Mouse (Mus musculus) midbrain, embryonic 10.5 days (tissue): ENCODE measurements around the gene Pvr. TPM values are rescaled to one million over a fixed set of nuclear protein-coding genes. Genes with fewer than 3 reads are reported as not detected.

ENCODE experiments used
- DNase-seq: peaks from one replicate; pipeline ENCODE4 v3.0.0-alpha.2; 2017; ENCODE audit warnings: low spot score
- H3K27ac ChIP-seq: fragments of 300-500 bp; sonication (generic); replicated peaks from 2 replicates; pipeline ENCODE4 v1.5.1; 2016; ENCODE audit warnings: mild to moderate bottlenecking
- H3K27me3 ChIP-seq: fragments of 300-500 bp; sonication (generic); 2 replicates; pipeline ENCODE4 v1.6.1; 2016; ENCODE audit warnings: low read depth, mild to moderate bottlenecking; ENCODE audit not compliant: poor library complexity, severe bottlenecking
- H3K36me3 ChIP-seq: fragments of 300-500 bp; sonication (generic); 2 replicates; pipeline ENCODE4 v1.6.1; 2016; ENCODE audit warnings: mild to moderate bottlenecking, moderate library complexity
- H3K4me1 ChIP-seq: fragments of 300-500 bp; sonication (generic); 2 replicates; pipeline ENCODE4 v1.6.1; 2016
- H3K4me3 ChIP-seq: fragments of 300-500 bp; sonication (generic); 2 replicates; pipeline ENCODE4 v1.5.1; 2016; ENCODE audit warnings: mild to moderate bottlenecking, moderate library complexity
- H3K9me3 ChIP-seq: fragments of 300-500 bp; sonication (generic); replicated peaks from 2 replicates; pipeline ENCODE4 v1.6.1; 2016; ENCODE audit warnings: mild to moderate bottlenecking
- WGBS: fragments of 180-500 bp; shearing (Covaris S2); methylation state at CpG from one replicate; pipeline ENCODE4 v1.1.7; 2016; 5-methylcytosine and 5-hydroxymethylcytosine counted together
- polyA plus RNA-seq: library from polyadenylated mRNA; unstranded; fragments of >200 nt; fragmentation: Nextera tagmentation; extraction: Ambion mirVana; gene quantifications from 2 replicates; pipeline ENCODE4 v1.2.1, GENCODE M21; 2016

Pvr gene
- 7.4 and 7.5 TPM in 2 replicates for polyA plus RNA-seq

- H3K27me3 ChIP-seq: 0 out of 2 replicates have a peak, but pooled peaks cover 3% of the 10 kb centered on the region
- peak within 1 kb of the TSS; percentile 88 for H3K4me3 ChIP-seq
- peaks cover 24% of the 10 kb centered on the region for H3K36me3 ChIP-seq
- under 1% methylated on average over 60 of the region's 60 CpGs for WGBS
- peaks cover 22% of the 10 kb centered on the region for H3K4me1 ChIP-seq
- H3K27ac ChIP-seq: peak within 1 kb of the TSS; percentile 90
- no peaks in the 10 kb centered on the region for H3K9me3 ChIP-seq
- peak; percentile 76 for DNase-seq
These were observed at the start of gene Pvr for GRCm38 (mm10) chr7:19920506-19921261. Gene Pvr (minus strand): TSS chr7:19921160.

DNA sequence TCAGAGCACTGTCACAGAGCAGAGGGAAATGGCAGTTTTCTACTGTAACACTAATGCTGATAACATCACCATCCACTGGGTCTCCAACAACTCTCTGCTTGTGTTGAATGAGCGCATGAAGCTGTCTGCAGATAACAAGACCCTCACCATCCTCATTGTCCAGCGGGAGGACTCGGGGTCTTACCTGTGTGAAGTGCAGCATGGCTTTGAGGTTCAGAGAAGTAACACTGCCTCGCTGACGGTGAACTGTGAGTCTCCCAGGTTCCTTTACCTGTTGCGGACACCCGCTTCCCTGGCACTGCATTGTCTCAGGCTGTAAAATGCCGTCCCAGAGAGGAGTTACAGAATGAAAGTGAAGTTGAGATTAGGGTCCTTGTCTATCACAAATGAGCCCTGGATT lies 49.2 kb upstream of the Pvr start:
- no peak for DNase-seq
- no peak overlapping the region for H3K4me3 ChIP-seq
- 96% methylated on average over 8 of the region's 8 CpGs for WGBS
- H3K4me1 ChIP-seq: no peaks in the 10 kb centered on the region
- no peaks in the 10 kb centered on the region for H3K27me3 ChIP-seq
- peaks cover 54% of the 10 kb centered on the region for H3K9me3 ChIP-seq
- H3K36me3 ChIP-seq: no peaks in the 10 kb centered on the region
- H3K27ac ChIP-seq: no peak overlapping the region

DNA sequence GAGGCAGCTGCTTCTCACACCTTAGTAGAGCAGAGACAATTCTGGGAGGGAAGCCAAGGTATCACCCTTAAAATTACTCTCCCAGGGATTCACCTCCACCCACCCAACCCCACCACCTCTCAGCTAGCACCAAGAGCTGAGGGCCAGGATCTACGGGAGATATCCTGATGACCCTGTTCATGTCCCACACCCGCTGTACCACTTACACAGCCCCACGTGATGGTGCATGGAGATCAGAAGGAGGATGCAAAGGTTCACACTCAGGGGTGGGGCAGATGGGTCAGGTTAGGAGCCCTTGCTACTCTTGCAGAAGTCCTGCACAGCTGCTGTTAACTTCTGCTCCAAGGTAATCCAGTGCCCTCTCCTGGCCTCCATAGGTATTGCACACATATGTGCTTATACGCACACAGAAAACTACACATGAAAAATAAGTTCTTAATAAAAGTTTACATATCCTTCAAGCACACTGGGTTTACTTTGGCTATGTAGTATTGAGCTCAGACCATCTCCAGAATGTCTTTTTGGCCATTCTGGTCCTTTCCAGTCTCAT lies 48.7 kb upstream of the Pvr start:
- no peak overlapping the region for H3K4me3 ChIP-seq
- peaks cover 49% of the 10 kb centered on the region for H3K9me3 ChIP-seq
- H3K36me3 ChIP-seq: no peaks in the 10 kb centered on the region
- H3K27me3 ChIP-seq: no peaks in the 10 kb centered on the region
- no peak for DNase-seq
- H3K27ac ChIP-seq: no peak overlapping the region
- no peaks in the 10 kb centered on the region for H3K4me1 ChIP-seq
- 91% methylated on average over 4 of the region's 4 CpGs for WGBS

GRCm38 (mm10) chr7:19969106-19969505 lies 48.1 kb upstream of the Pvr start:
- DNase-seq: no peak
- peaks cover 44% of the 10 kb centered on the region for H3K9me3 ChIP-seq
- H3K27me3 ChIP-seq: no peaks in the 10 kb centered on the region
- no peaks in the 10 kb centered on the region for H3K4me1 ChIP-seq
- no peak overlapping the region for H3K27ac ChIP-seq
- H3K36me3 ChIP-seq: no peaks in the 10 kb centered on the region
- WGBS: 74% methylated on average over 3 of the region's 3 CpGs
- no peak overlapping the region for H3K4me3 ChIP-seq

DNA sequence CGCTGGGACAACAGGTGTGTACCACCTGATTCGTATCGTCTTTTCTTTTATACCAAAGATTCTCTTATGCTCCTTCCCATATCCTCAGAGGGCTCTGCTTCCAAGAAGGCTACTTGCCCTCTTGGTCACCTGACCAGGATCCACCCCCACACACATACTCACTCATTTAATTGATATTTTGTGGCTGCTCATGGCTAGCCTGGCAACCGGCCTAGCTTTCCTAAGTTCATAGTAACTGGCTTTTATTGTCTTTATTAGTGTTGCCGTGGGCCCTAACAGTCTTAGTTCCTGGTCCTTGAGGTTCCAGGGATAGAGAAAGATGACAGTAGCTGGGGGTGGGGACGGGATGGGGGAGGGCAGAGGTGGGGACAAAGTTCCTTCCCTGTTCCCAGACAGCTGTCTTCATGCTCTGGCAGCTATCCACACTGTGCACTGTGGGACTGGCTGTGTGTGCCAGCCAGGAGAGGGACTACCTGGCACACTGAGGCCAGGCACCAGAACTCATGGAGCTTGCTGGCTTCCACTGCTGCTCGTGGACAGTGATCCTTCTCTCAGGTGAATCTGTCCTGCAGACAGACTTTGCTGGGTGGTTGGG lies 44.1 kb upstream of the Pvr start, which contains the start of gene Ceacam20:
TSS of gene Ceacam20 (plus strand) at position 428 of the 595 bp plus-strand sequence.
- WGBS: 83% methylated on average over 7 of the region's 7 CpGs
- Histone ChIP-seq H3K4me1 (no peaks in the 10 kb centered on the region), H3K4me3 (no peak within 1 kb of the TSS)

GRCm38 (mm10) chr7:19962423-19962822 lies 41.5 kb upstream of the Pvr start:
- H3K27me3 ChIP-seq: no peaks in the 10 kb centered on the region
- 72% methylated on average over 1 of the region's 1 CpGs for WGBS
- no peak overlapping the region for H3K27ac ChIP-seq
- H3K36me3 ChIP-seq: no peaks in the 10 kb centered on the region
- H3K4me3 ChIP-seq: no peak overlapping the region
- no peak for DNase-seq
- H3K4me1 ChIP-seq: no peaks in the 10 kb centered on the region
- peaks cover 19% of the 10 kb centered on the region for H3K9me3 ChIP-seq

More for the DNA sequence above, 44.1 kb upstream of the Pvr start, which contains the start of gene Ceacam20:
- Histone ChIP-seq H3K27ac (no peak within 1 kb of the TSS), H3K9me3 (peaks cover 37% of the 10 kb centered on the region), H3K27me3 (no peaks in the 10 kb centered on the region), H3K36me3 (no peaks in the 10 kb centered on the region)
- no peak for DNase-seq

- Histone ChIP-seq H3K4me1 (peaks cover 20% of the 10 kb centered on the region), H3K27me3 (no peaks in the 10 kb centered on the region), H3K36me3 (no peaks in the 10 kb centered on the region), H3K9me3 (0 out of 2 replicates have a peak, but pooled peaks cover 3% of the 10 kb centered on the region), H3K27ac (no peak overlapping the region; the same call in 1 of the 2 replicates), H3K4me3 (no peak overlapping the region)
- 6% methylated on average over 7 of the region's 7 CpGs for WGBS
- DNase-seq: peak; percentile 86
These were observed 35.4 kb upstream of the Pvr start for GRCm38 (mm10) chr7:19956341-19956781.

- H3K4me3 ChIP-seq: no peak overlapping the region
- no peak overlapping the region for H3K27ac ChIP-seq
- no peaks in the 10 kb centered on the region for H3K9me3 ChIP-seq
- H3K4me1 ChIP-seq: peaks cover 20% of the 10 kb centered on the region
- H3K36me3 ChIP-seq: no peaks in the 10 kb centered on the region
- H3K27me3 ChIP-seq: no peaks in the 10 kb centered on the region
- 75% methylated on average over 4 of the region's 4 CpGs for WGBS
- DNase-seq: no peak
These were observed 34.9 kb upstream of the Pvr start for GRCm38 (mm10) chr7:19955861-19956260.

GRCm38 (mm10) chr7:19953054-19953453 lies 32.1 kb upstream of the Pvr start:
- peak; percentile 63 for DNase-seq
- no peaks in the 10 kb centered on the region for H3K27me3 ChIP-seq
- peaks cover 29% of the 10 kb centered on the region for H3K4me1 ChIP-seq
- H3K27ac ChIP-seq: peak overlapping the region; percentile 70; the same call in 1 of the 2 replicates
- no peak overlapping the region for H3K4me3 ChIP-seq
- no peaks in the 10 kb centered on the region for H3K9me3 ChIP-seq
- 41% methylated on average over 9 of the region's 9 CpGs for WGBS
- H3K36me3 ChIP-seq: no peaks in the 10 kb centered on the region

DNA sequence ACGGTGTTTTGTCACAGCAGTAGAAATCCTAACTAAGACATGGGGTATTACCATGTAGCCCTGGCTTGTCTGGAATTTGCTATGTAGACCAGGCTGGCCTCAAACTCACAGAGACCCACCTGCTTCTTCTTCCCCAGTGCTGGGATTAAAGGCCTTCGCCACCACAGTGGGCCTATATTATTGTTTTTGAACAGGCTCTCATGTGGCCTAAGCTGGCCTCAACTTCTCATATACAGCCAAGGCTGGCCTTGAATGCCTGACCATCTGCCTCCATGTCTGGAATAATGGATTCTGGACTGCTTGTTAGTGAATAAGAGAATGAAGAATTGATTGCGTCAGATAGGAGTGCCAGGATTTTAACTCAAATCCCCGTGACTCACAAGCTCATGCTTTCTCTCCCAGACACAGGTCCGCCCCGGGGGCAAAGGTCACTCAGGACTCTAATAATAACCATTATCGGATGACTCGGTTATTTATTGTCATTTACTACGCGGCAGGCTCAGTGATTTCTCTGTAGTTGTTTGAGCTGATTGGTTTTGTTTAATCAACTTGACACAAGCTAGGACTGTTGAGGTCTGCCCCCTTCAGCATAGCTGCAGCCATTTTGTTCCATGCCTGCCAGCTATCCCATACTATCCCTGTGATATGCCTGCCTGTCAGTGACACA lies 31.5 kb upstream of the Pvr start:
- H3K27me3 ChIP-seq: no peaks in the 10 kb centered on the region
- no peaks in the 10 kb centered on the region for H3K36me3 ChIP-seq
- peaks cover 29% of the 10 kb centered on the region for H3K4me1 ChIP-seq
- H3K4me3 ChIP-seq: no peak overlapping the region
- H3K27ac ChIP-seq: peak overlapping the region; percentile 76
- no peaks in the 10 kb centered on the region for H3K9me3 ChIP-seq
- DNase-seq: peak; percentile 74
- 50% methylated on average over 10 of the region's 10 CpGs for WGBS

DNA sequence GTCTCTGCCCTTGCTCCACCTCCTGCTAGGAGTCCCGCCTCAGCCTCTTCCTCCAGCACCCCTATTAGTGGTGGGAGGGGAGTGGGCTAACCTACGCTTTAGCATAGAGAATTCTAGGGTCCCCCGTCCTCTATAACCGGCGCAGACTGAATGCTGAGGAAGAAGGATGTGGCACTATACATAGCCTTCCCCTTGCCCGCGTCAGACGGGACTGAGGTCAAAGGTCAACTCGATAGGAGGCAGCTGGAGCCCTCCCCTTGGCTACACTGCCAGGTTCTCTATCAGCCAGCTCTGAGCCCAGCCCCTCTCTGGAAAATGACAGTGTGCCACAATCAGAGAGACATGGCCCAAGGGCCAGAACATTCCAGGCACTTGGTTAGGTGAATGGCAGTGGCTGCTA lies 29.6 kb upstream of the Pvr start, which contains the start of gene Igsf23:
TSS of gene Igsf23 (minus strand) at position 168 of the 400 bp plus-strand sequence.
- Histone ChIP-seq H3K36me3 (no peaks in the 10 kb centered on the region), H3K27ac (peak within 1 kb of the TSS; percentile 76), H3K4me3 (no peak within 1 kb of the TSS), H3K27me3 (no peaks in the 10 kb centered on the region), H3K9me3 (0 out of 2 replicates have a peak, but pooled peaks cover 1% of the 10 kb centered on the region), H3K4me1 (peaks cover 29% of the 10 kb centered on the region)
- DNase-seq: no peak
- WGBS: 54% methylated on average over 9 of the region's 9 CpGs

- Histone ChIP-seq H3K36me3 (no peaks in the 10 kb centered on the region), H3K4me3 (no peak overlapping the region), H3K4me1 (peaks cover 29% of the 10 kb centered on the region), H3K27ac (no peak overlapping the region), H3K27me3 (no peaks in the 10 kb centered on the region), H3K9me3 (0 out of 2 replicates have a peak, but pooled peaks cover 3% of the 10 kb centered on the region)
- DNase-seq: no peak
- WGBS: 65% methylated on average over 10 of the region's 10 CpGs
These were observed 29.0 kb upstream of the Pvr start for GRCm38 (mm10) chr7:19949996-19950395.
